Mouse (Mus musculus) olfactory bulb, adult 2 months (tissue): ENCODE measurements at regions not wholly inside any gene's neighbourhood (a gene's known extent, or its start where the extent isn't known, plus 50 kb on each side); places are given as distances from the start of the nearest gene placed in this dataset.

Source experiments
- CTCF ChIP-seq: fragments of 200-500 bp; IDR thresholded peaks from 2 replicates; pipeline ENCODE4 v1.5.1; 2012; ENCODE audit warnings: low read depth, mild to moderate bottlenecking, low read length, moderate library complexity; ENCODE audit not compliant: insufficient read depth
- POLR2A ChIP-seq: fragments of 200-500 bp; IDR thresholded peaks from 2 replicates; pipeline ENCODE4 v1.6.1; 2012; ENCODE audit warnings: mild to moderate bottlenecking, low read depth, low read length, moderate library complexity; ENCODE audit not compliant: insufficient read depth

DNA sequence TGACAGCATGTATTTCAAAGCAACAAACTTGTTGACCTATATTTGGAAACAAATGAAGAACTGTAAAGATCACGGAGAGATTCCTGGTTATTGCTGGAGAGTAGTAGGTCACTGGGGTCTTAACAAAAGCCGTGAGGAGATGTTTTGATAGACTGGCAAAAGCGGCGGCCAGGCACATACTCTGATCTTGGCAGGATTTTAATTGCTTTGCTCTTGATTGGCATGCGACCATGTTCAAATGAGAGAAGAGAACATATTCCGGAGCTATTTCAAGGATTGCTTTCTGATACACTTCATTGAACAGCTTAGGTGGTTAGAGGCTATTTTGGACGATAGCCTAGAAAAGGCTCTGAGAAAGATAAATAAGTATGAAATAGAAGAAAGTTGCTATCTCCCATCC, 874.2 kb downstream of the Robo1 start:
- TF ChIP-seq CTCF (no peak), POLR2A (no peak)
